Mouse (Mus musculus) layer of hippocampus, postnatal 36 days (tissue): ENCODE results near the gene Bcl2l14. TPM values are rescaled to one million over a fixed set of nuclear protein-coding genes. Genes with fewer than 3 reads are reported as not detected.

Experiments
- DNase-seq, 2 experiments: peaks; one replicate each; pipeline ENCODE4 v3.0.0; 2022
- total RNA-seq, 2 experiments: library from RNA; stranded (reverse); gene quantifications; 2 replicates each; pipeline ENCODE4 v1.2.3; 2021

The Bcl2l14 gene
- total RNA-seq, 2 experiments from 2014 or later = not detected

DNA sequence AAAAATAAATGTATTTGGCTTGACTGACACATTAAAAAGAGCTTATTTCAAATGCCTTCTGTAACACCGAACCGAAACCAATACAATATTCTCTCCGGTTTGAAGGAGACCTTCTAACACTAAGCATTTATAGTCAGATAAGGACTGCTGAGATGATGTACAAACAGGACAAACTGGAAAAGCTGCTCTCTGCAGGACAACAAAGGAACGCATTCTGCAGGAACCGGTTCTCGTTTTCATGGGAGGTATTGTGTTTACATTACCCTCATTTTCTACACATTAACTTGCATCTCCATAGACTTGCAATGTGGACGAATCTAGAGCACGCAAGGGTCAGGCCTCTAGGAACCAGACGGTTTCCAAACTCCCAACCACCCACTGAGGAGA is 7.6 kb downstream of the Bcl2l14 start:
- DNase-seq = no peak

- no peak for DNase-seq
Measured at GRCm38 (mm10) chr6:134407226-134407625, 11.1 kb downstream of the Bcl2l14 start.

- DNase-seq = no peak
Measured at GRCm38 (mm10) chr6:134413706-134414531, 17.8 kb downstream of the Bcl2l14 start.

GRCm38 (mm10) chr6:134414532-134414883 is 18.4 kb downstream of the Bcl2l14 start:
- no peak for DNase-seq

DNA sequence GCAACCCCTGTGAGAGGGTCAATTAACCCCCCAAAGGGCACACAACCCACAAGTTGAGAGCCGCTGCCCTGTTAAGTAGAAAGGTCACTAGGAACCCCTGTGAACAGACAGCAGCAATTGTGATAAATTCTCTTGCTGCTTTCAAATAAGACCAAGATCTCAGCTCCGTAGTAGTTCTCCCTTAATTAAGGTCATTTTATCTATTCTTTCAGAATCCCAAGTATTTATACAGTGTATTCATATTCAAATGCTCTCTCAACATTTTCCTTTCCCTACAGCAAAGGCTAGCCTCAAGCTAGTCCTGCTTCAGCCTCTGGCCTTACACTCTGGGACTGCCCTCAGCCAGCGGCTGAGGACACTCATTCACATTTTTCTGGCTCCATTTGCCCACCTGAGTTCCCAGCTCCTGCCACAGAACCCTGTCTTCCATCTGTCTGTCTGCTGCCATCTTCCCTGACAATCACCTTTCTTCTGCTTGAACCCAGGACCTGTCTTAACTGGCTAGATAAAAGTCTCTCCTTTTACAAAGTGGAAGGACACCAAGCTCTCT is 20.5 kb downstream of the Bcl2l14 start:
- no peak for DNase-seq

GRCm38 (mm10) chr6:134417886-134418285 is 21.8 kb downstream of the Bcl2l14 start:
- DNase-seq = no peak

GRCm38 (mm10) chr6:134420375-134420774 is 24.3 kb downstream of the Bcl2l14 start:
- no peak for DNase-seq

- DNase-seq = no peak
Measured at GRCm38 (mm10) chr6:134421921-134422320, 25.8 kb downstream of the Bcl2l14 start.

DNA sequence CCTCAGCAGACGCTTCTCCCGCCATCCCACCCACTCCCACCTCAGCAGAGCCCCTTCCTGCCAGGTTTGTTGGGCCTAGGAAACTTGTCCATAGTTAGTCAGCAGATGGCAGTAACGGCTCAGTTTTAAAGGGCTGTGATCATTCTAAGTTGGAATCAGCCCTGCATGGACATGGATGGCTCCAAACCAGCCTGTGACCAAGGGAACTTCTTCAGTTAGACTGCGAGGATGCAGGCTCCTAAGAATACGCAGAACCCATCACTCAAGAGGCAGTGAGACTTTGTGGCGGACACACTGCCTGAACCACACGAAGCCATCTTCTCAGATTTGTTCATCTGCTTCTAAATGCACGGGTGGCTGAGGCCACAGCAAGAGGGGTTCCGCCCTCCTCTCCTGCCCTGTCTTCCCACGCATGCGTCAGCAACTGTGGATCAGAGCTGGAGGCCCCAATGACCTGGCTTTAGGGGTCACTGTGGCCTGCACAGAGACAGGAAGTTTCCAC is 29.1 kb downstream of the Bcl2l14 start:
- DNase-seq = peak; percentile 40 to 68

DNA sequence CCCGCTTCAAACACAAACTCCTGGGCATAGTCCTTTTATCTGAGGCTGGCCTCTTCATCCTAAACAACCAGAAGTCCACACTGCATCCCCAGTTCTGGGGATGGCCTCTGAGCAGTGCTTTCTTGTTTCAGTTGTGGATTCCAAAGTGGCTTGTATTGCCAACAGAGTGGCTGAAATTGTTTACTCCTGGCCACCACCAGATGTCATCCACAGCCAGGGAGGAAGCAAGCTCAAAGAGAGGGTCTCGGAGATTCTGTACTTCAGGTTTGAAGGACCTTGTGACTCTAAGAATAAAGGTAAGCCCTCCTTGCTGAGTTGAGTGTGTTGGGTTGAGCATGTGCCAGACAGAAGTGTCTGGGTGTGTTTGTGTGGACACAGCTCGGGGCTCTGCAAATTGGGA is 31.0 kb downstream of the Bcl2l14 start:
- DNase-seq = no peak

GRCm38 (mm10) chr6:134428455-134428854 is 32.3 kb downstream of the Bcl2l14 start:
- no peak for DNase-seq

- DNase-seq = no peak
Measured at GRCm38 (mm10) chr6:134430161-134430799, 34.2 kb downstream of the Bcl2l14 start.

DNA sequence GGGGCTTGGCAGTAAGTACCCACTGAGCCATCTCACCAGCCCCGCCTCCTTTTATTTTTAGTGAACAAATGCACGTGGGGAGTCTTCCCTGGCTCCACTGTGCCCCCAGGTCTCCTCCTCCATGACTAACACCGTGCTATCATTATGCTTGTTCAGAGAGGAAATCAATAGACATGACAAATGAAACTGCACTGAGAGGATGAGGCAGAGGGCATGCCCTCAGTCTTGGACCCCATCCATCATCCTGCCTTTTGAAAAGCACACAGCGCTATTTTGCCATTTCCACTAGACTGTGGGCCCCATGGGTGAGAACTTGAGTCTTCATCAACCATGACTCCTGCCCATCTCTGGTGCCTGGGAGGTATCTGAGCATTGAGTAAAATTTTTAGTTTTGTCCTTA is 35.5 kb downstream of the Bcl2l14 start:
- DNase-seq = no peak

DNA sequence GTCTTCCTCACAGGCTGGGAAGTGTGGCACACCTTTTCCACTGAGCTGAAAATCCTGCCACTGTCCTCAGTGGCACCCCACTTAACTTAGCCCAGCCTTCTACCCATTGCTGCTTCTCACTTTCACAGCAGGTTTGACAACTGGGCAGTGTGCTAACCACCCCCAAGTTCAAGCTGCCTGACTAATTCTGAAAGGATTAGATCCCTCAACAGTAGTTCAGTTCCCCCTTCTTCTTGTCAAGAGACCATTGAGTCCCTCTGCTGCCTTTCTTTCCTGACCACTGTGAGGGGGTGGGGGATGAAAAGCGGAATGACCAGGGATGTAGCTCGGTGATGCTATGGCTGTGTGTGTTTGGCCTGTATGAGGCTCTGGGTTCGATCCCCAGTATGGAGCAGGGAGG is 37.2 kb downstream of the Bcl2l14 start:
- DNase-seq = no peak

DNA sequence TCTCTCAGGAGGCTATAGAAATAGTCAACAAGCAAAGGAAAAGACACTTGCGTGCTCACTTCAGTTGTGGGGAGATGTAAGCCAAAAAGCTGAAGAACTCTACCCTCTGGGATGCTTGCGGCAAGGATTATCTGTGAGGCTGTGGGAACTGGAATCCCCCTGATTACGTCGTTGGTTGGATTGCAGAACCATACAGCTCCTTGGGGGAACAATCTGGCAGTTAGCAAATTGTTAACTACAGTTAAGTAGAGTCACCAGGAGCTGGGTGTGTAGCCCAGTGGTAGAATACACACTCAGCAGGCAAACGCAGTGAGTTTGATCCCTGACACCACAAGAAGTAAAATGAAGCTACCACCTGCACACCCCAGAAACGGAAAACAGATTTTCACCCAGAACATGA is 37.9 kb downstream of the Bcl2l14 start:
- no peak for DNase-seq

DNA sequence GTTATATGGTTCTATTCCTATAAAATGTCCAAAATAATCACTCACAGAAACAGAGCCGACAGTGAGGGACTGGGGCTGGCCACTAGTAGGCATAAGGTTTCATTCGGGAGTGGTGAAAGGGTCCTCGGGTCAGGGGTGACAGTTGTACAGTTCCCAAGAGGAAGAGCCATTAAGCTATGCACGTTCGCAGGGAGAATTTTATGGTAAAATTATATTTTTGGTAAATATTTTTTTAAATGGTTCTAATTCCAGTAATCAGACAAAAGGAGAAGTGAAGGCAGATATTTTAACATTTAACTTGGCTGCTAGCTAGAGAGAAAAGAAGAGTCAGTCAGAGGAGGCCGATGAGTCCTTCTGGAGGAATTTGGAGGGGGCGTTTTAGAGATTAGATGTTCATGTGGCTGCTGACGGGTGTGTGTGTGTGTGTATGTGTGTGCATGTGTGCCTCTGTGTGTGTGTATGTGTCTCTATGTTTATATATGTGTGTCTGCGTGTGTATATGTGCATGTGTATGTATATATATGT is 38.8 kb downstream of the Bcl2l14 start:
- DNase-seq = no peak

DNA sequence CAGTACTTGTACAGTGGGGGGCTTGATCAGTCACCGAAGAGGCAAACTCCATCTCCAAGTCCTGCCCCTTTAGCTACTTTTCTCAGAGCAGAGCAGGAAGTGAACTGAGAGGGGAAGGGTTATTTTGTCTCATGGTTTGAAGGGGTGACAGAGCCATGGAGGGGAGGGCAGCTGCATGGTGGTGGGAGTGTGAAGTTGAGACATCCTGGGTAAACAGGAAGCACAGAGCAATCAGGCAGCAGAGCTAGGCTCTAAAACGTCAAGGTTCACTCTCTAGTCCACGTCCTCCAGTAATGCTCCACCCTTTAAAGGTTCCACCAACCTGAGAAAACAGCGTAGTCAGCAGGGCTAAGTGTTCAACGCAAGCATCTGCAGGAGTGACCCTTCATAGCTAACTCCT is 40.8 kb downstream of the Bcl2l14 start:
- no peak for DNase-seq

DNA sequence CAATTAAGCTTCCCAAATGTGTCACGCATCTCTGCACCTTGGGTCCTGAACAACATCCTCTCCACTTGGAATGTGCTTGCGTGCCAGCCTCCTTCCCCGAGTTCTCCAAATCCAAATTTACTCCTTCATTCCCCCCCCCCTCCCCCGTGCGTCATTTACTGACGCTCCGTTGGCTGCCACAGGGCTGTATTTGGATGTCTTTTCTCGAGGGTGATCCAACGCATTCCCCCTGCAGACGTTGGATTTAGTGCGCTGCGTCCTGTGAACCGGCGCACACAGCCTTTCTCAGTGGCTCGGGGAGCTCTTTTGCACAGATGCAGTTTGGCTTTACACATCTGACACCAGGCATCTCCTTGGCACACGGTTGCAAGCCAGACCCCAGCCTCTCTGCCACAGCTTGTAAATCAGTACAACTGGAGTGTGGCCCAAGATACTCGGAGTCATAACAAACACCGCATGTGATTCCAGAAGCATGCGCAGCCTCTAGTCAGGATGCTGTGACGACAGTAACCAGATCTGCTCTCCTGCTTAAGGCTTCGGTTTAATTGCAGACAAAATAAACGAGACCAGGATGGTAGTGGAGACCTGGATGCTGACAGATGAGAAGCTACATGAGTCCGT is 43.4 kb downstream of the Bcl2l14 start:
- peak; percentile 30 to 31 for DNase-seq

DNA sequence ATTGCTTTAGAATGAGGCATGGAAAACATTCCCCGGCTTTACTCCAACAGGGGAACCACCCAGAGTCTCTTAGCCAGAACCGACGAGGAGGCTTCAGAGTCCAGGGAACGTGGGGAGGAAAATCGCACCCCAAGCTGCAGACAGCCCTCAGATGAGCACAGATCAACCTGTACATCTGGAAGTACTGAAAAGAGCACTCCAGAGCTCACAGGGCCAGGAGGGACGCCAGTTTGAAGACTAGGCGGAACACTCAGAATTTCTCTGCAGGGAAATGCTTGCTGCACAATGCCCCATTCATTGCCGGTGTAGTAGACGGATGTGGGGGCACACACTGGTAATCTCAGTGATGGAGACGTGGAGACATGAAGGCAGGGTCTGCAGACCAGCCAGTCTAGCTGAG is 43.9 kb downstream of the Bcl2l14 start:
- no peak for DNase-seq

DNA sequence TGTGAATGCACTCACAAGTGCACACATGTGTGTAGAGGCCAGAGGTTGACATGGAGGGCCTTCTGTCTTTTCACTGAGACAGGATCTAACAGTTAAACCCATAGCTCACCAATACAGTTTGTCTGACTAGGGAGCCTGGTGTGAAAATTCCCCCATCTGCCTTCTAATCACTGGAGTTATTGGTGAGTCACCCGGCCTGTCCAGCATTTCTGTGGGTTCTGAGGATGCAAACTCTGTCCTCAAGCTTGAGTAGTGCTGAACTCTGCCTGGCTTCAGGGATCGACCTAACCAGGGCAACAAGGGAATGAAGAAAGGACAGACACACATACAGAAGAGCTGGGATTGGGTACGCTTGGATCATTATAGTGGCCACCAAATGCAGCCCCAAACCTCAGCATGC is 45.6 kb downstream of the Bcl2l14 start:
- DNase-seq = no peak

GRCm38 (mm10) chr6:134442219-134442618 is 46.1 kb downstream of the Bcl2l14 start:
- DNase-seq = no peak

- DNase-seq = no peak
Measured at GRCm38 (mm10) chr6:134443198-134443904, 47.2 kb downstream of the Bcl2l14 start.
